Mouse (Mus musculus): ENCODE results near the gene Gm20821. TPM values are rescaled to one million over a fixed set of nuclear protein-coding genes. Genes with fewer than 3 reads are reported as not detected.
"Not testable (repeated sequence)": the region's sequence is repeated elsewhere in the genome, so short reads cannot be mapped to it uniquely, and the experiment has no call there.

The Gm20821 gene
- not detected for total RNA-seq (2021)

GRCm38 (mm10) chrY:9781504-9781903 is at the start of gene Gm20821:
Gene Gm20821, plus strand, starts transcription at chrY:9781804.
- intact Hi-C loops (cut with DNase I); DNase-seq (ENCODE audit: low spot score): not testable (repeated sequence)

Measured in heart, postnatal 25 days (tissue).